Mouse (Mus musculus) hindlimb bud, embryonic 11.5 days (tissue): Measurements from ENCODE around the gene Zfp748.

Experiments
- DNase-seq: peaks from one replicate; pipeline ENCODE4 v3.0.0-alpha.2; 2012; ENCODE audit warnings: low read depth, low spot score; ENCODE audit errors: extremely low spot score

Zfp748 gene

GRCm38 (mm10) chr13:67553730-67554129 lies at the start of gene Zfp748:
TSS of gene Zfp748 (minus strand) at chr13:67553830.
- DNase-seq = no peak

DNA sequence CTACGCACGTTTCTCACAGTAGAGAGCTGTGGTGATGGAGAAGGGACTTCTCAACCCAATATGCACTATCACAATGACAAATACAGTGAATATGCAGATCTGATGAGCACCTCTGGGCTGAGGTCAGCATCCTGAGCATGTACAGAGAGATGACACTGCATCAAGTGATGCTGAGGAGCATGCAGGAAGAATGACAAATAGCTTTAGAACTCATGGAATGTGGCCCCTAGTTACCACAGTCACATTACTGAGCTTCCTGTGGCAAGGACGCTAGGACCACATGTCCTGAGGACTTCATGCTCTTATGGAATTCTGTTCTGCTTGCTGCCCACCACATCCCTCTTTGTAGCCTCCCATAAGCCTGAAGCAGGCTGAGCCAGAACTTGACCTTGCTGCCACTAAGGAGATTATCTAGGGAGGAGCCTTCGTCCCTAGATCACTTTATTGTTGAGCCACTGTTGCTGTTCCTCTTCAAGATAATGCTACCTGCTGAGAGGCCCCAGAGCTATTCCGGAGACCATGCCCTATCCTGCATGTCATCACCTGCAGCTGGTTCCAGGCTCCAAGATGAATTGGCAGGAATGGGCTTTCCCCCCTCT lies 19.1 kb upstream of the Zfp748 start:
- DNase-seq = no peak

- peak; percentile 74 for DNase-seq
These were observed 904 bp downstream of the Zfp748 start for GRCm38 (mm10) chr13:67552505-67553346.

DNA sequence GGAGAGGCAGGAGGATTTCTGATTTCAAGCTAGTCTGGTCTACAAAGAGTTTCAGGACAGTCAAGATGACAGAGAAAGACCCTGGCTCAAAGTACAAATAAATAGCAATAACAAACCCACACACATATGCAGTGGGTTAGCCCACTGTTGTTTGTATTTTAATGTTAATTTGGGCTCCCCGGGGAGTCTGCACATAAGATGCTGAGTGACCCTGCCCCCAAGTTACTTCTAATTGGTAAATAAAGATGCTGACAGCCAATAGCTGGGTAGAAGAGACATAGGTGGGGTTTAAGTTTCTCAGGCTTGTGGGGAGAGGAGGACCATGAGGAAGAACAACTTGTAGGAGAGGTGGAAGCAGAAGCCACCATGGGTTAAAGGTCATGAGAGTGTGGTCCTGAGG lies 7.7 kb downstream of the Zfp748 start:
- no peak for DNase-seq

DNA sequence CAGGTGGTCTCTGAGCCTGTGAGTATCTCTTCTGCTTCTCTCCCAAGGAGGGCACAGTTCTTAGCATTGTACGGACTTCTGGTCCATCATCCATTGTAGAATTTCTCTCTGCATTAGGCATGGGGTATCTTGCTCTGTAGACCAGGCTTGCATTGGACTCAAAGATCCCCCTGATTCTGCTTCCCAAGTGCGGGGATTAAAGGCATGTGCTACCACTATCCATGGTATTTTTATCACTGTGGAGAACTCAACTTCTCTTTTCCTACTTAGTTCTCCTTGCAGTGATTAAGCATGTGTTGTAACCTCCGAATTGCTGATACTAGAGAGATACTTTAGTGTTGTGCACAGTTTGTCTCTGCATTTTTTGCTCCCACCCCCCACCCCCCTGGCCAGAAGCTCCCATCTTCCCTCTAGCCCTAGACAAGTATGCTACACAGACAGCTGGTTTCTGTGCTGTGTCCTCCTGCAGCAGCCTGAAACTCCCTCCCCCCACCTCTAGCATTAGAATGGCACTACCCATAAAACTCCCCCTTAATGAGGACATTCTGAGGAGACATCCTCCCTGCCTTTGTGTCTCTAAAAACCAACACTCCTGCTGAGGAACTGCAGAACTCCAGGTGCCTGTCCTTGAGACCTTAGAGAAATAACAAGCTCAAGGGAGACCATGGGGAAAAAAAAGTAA lies 26.4 kb downstream of the Zfp748 start:
- DNase-seq = no peak

GRCm38 (mm10) chr13:67525753-67526410 lies 27.7 kb downstream of the Zfp748 start, which contains the start of the genes Gm26965 and Zfp87:
TSS of gene Gm26965 (minus strand) at chr13:67526151.
TSS of gene Zfp87 (minus strand) at chr13:67526177.
- peak; percentile 91 for DNase-seq

DNA sequence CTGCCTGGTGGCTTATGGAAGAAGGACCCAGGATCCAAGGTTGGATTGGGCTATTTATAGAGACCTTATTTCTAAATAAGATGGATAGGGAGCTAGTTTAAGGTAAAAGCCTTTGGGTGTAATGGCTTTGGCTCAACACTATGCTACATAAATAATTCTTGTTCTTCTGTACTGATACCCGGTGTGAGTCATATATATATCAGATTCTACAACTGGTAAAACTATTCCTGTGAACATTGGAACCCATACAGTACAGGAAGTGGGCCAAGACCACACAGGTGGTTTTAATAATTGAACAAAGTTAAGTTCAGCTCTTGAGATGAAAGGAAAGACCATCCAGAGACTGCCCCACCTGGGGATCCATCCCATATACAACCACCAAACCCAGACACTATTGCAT lies 52.7 kb downstream of the Zfp748 start:
- no peak for DNase-seq

DNA sequence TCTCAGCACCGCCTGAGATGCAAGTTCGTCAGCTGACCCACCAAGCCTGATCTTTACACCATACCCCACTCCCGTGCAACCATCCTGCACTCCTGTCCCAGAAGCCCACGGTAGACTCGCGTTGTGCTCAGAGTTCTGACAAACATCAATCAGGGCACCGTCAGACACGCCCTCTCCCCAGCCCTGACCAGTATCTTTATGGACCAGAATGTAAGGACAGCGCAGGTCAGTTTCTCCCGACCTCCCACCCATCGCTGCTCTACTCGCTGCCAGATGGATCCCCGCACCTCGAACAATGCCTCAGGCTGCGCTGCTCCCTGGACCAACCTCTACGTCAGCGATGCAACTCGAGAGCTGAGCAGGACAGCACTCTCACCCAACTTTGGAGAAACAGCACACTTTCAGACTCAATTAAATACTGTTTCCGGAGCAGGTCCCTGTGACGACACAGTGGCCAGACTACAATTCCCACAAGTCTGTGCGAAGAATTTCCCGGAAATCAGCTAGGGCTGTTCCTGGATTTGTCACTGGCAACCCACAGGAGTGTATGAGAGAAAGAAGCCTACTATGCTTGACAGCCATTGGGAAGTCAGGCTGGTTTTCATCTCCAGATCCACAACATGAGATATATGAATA lies 53.4 kb downstream of the Zfp748 start, which contains the start of gene Zfp58:
TSS of gene Zfp58 (minus strand) at position 472 of the 636 bp plus-strand sequence.
- DNase-seq = peak; percentile 66

- DNase-seq = no peak
These were observed 58.0 kb downstream of the Zfp748 start for GRCm38 (mm10) chr13:67495631-67496030.
